Mouse (Mus musculus) intestine, embryonic 14.5 days (tissue): Measurements from ENCODE around the gene Xpo6. TPM values are rescaled to one million over a fixed set of nuclear protein-coding genes. Genes with fewer than 3 reads are reported as not detected.

Source experiments
- ATAC-seq: fragments of 200-750 bp; cut with Nextera tagmentation; replicated peaks from 2 replicates; pipeline ENCODE4 v1.8.0; 2017; ENCODE audit warnings: low read depth, moderate number of reproducible peaks, moderate TSS enrichment, moderate library complexity; ENCODE audit not compliant: low FRiP score, low TSS enrichment
- DNase-seq: peaks from one replicate; pipeline ENCODE4 v3.0.0-alpha.2; 2018; ENCODE audit warnings: low spot score
- H3K27ac ChIP-seq: fragments of 300-500 bp; sonication (generic); 2 replicates; pipeline ENCODE4 v1.5.1; 2014; ENCODE audit warnings: low read depth, mild to moderate bottlenecking, control low read depth
- H3K27me3 ChIP-seq: fragments of 300-500 bp; sonication (generic); replicated peaks from 2 replicates; pipeline ENCODE4 v1.6.1; 2014; ENCODE audit warnings: low read length, control low read depth; ENCODE audit not compliant: control insufficient read depth, insufficient read depth
- H3K36me3 ChIP-seq: fragments of 300-500 bp; sonication (generic); 2 replicates; pipeline ENCODE4 v1.6.1; 2014; ENCODE audit warnings: low read length, control low read depth; ENCODE audit not compliant: control insufficient read depth, insufficient read depth
- H3K4me1 ChIP-seq: fragments of 300-500 bp; sonication (generic); replicated peaks from 2 replicates; pipeline ENCODE4 v1.6.1; 2014; ENCODE audit warnings: low read length, control low read depth, mixed read lengths; ENCODE audit not compliant: control insufficient read depth, insufficient read depth
- H3K4me2 ChIP-seq: fragments of 300-500 bp; sonication (generic); 2 replicates; pipeline ENCODE4 v1.6.1; 2014; ENCODE audit warnings: low read length
- H3K4me3 ChIP-seq: fragments of 300-500 bp; sonication (generic); 2 replicates; pipeline ENCODE4 v1.5.1; 2014; ENCODE audit warnings: low read depth, low read length, control low read depth, mixed read lengths
- H3K9ac ChIP-seq: fragments of 300-500 bp; sonication (generic); 2 replicates; pipeline ENCODE4 v1.6.1; 2014; ENCODE audit warnings: mild to moderate bottlenecking, low read length
- H3K9me3 ChIP-seq: fragments of 300-500 bp; sonication (generic); 2 replicates; pipeline ENCODE4 v1.6.1; 2016; ENCODE audit warnings: low read length, control low read depth; ENCODE audit not compliant: control insufficient read depth
- WGBS: fragments of 180-500 bp; shearing (Covaris S2); extraction: QIAGEN DNeasy Blood & Tissue Kit; methylation state at CpG from one replicate; pipeline ENCODE4 v1.1.7; 2014; 5-methylcytosine and 5-hydroxymethylcytosine counted together
- polyA plus RNA-seq: library from polyadenylated mRNA; unstranded; fragments of >200 nt; fragmentation: Nextera tagmentation; extraction: Ambion mirVana; gene quantifications from 2 replicates; pipeline ENCODE4 v1.2.1, GENCODE M21; 2014

The Xpo6 gene
- polyA plus RNA-seq, 1 experiment from 2014 or later: 67.7 TPM

DNA sequence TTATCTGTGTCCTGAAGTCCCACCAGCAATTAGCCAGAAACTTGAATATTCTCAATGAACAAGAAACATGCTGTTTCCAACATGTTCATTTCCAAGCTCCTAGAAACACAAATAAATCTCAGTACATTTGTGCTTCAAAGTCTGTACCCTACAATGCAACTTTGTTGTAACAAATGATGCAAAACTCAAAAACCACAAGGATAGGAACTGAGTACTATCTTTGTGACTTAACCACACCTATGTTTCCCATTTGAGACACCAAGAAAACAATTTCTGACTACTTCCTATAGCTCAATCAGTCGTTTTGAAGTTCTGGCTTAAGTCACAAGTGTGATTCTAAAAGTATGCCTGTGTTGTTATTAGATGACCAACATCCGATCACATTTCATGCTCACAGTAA is 64.9 kb downstream of the Xpo6 start:
- ATAC-seq: no peak
- Histone ChIP-seq H3K36me3 (peaks cover 63% of the 10 kb centered on the region), H3K27ac (no peak overlapping the region), H3K27me3 (no peaks in the 10 kb centered on the region), H3K4me2 (no peak overlapping the region), H3K9me3 (no peaks in the 10 kb centered on the region), H3K4me1 (no peaks in the 10 kb centered on the region), H3K9ac (no peak overlapping the region), H3K4me3 (no peak overlapping the region)
- no peak for DNase-seq
- WGBS: 83% methylated on average over 2 of the region's 2 CpGs

- no peaks in the 10 kb centered on the region for H3K9me3 ChIP-seq
- DNase-seq (no peak), ATAC-seq (no peak)
- no peak overlapping the region for H3K27ac ChIP-seq
- H3K4me3 ChIP-seq: no peak overlapping the region
- H3K4me1 ChIP-seq: no peaks in the 10 kb centered on the region
- no peak overlapping the region for H3K4me2 ChIP-seq
- 95% methylated on average over 4 of the region's 4 CpGs for WGBS
- H3K36me3 ChIP-seq: peaks cover 63% of the 10 kb centered on the region
- H3K9ac ChIP-seq: no peak overlapping the region
- H3K27me3 ChIP-seq: no peaks in the 10 kb centered on the region
Measured at GRCm38 (mm10) chr7:126134634-126135321, 65.5 kb downstream of the Xpo6 start.

DNA sequence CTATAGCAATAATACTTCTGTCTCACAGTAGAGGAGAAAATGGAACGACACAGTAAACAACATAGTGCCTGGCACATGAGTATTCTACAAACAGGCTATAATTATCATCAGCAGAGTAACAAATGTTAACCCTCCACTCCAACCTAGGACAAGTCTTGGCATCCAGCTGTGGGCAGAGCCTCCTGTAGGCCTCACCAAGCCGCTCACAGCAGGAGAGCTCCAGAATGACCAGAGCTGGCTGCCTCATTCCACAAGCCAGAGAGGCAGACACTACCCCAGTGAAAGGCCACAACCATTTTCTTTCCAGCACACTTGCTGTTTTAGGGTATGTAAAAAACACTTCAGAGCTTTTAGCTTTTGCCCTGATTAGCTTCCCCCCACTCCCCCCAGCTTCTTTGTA is 72.6 kb downstream of the Xpo6 start:
- ATAC-seq: no peak
- H3K36me3 ChIP-seq: peaks cover 71% of the 10 kb centered on the region
- no peak for DNase-seq
- H3K9me3 ChIP-seq: no peaks in the 10 kb centered on the region
- H3K27ac ChIP-seq: no peak overlapping the region
- H3K4me1 ChIP-seq: no peaks in the 10 kb centered on the region
- H3K9ac ChIP-seq: no peak overlapping the region
- no peak overlapping the region for H3K4me3 ChIP-seq
- WGBS: 93% methylated on average over 2 of the region's 2 CpGs
- no peaks in the 10 kb centered on the region for H3K27me3 ChIP-seq
- H3K4me2 ChIP-seq: no peak overlapping the region

DNA sequence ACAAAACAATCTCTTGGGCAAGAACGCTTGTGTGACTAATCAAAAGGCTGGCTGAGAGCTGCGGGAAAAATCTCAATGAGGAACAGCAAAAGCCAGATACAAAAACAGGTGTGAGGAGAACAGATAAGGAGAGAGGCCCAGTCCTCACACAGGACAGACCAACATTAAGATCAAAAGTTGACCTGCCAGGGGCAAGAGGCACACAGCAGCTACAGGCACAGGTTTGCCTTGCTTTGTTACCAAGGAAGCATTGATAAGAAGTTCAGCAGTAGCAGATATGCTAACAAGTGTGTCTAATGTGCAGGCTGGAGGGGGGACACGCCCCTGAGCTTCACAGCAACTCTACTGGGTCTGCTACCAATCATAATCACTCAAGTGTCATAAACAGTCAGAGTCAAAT is 73.8 kb downstream of the Xpo6 start:
- Histone ChIP-seq H3K4me1 (no peaks in the 10 kb centered on the region), H3K27me3 (no peaks in the 10 kb centered on the region), H3K4me2 (no peak overlapping the region), H3K9ac (no peak overlapping the region), H3K27ac (0 out of 2 replicates have a peak overlapping the region, but pooled peaks have one; percentile 52), H3K4me3 (no peak overlapping the region), H3K36me3 (peaks cover 82% of the 10 kb centered on the region), H3K9me3 (no peaks in the 10 kb centered on the region)
- peak; percentile 73 for ATAC-seq
- no peak for DNase-seq
- 67% methylated on average over 3 of the region's 3 CpGs for WGBS

DNA sequence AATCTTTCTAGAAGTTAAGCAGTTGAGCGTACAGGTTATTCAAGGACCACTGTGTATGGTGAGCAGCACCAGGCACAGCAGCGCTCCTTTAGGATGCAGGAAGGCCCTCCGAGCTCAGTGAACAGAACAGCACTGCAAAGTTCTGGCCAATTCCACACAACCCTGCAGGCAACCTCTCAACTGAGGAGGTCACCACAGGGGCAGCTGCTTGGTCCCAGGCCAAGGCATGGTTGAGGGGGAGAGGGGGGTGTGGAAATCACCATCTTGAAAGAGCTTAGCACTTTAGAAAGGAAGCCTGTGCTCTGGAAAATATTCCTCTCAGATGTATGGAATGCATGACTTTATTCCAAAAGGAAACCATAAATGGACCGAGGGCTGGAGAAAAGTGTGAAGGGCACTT is 78.8 kb downstream of the Xpo6 start:
- Histone ChIP-seq H3K4me3 (no peak overlapping the region), H3K9ac (no peak overlapping the region), H3K27ac (no peak overlapping the region), H3K9me3 (no peaks in the 10 kb centered on the region), H3K27me3 (no peaks in the 10 kb centered on the region), H3K4me2 (no peak overlapping the region), H3K36me3 (peaks cover 72% of the 10 kb centered on the region), H3K4me1 (no peaks in the 10 kb centered on the region)
- DNase-seq: no peak
- WGBS: 85% methylated on average over 4 of the region's 4 CpGs
- no peak for ATAC-seq

DNA sequence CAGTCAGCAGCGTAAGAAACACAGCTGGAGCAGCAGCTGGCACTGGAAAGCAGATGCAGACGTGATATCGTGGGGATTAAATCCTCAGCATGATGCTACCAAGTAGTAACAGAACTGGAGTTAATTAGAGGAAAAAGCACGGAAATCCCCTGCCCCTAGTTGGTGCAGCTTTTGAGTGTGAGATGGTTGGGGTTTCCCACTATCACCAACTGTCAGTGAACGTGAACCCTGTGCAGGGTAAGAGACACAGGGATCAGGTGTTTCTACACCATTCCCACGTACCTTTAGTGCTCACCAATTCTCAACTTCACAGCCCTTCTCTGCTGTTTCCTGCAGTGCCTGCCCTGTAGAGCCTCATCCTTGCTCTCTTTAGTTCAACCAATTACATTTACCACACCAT is 80.5 kb downstream of the Xpo6 start:
- H3K9ac ChIP-seq: no peak overlapping the region
- no peak overlapping the region for H3K27ac ChIP-seq
- peaks cover 81% of the 10 kb centered on the region for H3K36me3 ChIP-seq
- H3K4me2 ChIP-seq: no peak overlapping the region
- no peak for ATAC-seq
- H3K4me3 ChIP-seq: no peak overlapping the region
- H3K4me1 ChIP-seq: no peaks in the 10 kb centered on the region
- no peak for DNase-seq
- no peaks in the 10 kb centered on the region for H3K27me3 ChIP-seq
- H3K9me3 ChIP-seq: no peaks in the 10 kb centered on the region
- WGBS: 86% methylated on average over 6 of the region's 6 CpGs

DNA sequence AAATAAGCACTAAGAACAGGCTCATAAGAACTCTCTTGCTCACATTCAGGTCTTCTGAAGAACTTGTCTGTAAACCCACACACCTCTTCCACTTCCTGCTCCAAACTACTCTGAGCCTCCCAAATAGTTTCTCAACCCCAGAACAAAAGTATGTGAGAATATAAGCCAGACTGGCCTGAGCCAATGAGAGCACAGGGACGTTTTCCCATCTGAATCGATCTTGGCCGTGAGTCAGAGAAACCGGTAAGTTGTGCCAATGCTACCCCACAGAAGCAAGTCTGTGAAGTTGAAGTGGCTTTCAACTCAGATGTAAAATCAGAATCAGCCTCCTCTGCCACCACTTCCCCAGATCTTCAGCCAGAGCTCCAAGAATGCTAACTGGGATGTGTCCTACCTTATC is 87.0 kb downstream of the Xpo6 start:
- Histone ChIP-seq H3K4me2 (no peak overlapping the region), H3K27me3 (no peaks in the 10 kb centered on the region), H3K27ac (no peak overlapping the region), H3K4me1 (no peaks in the 10 kb centered on the region), H3K9ac (no peak overlapping the region), H3K9me3 (no peaks in the 10 kb centered on the region), H3K36me3 (peaks cover 78% of the 10 kb centered on the region), H3K4me3 (no peak overlapping the region)
- no peak for ATAC-seq
- WGBS: 87% methylated on average over 4 of the region's 4 CpGs
- DNase-seq: no peak

DNA sequence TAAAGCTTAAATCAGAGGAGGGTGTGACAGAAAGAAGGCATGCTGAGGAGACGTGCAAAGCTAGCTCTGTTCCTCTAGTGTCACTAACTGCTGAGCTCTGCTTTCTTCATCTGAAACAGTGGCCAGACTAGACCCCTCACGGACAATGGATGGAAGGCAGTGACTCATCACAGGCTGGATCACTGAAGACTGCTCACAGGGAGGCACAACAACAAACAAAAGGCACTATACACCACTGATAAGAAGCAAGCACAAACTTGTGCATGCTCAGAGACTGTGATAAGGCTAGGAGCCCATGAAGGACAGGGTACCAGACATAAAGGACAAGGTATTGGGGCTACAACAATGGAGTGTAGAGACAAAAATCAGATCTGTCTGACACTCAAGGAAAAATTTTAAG is 89.1 kb downstream of the Xpo6 start:
- WGBS: 79% methylated on average over 2 of the region's 2 CpGs
- ATAC-seq (no peak), DNase-seq (no peak)
- Histone ChIP-seq H3K27ac (no peak overlapping the region), H3K9ac (no peak overlapping the region), H3K4me2 (no peak overlapping the region), H3K36me3 (peaks cover 92% of the 10 kb centered on the region), H3K4me3 (no peak overlapping the region), H3K27me3 (no peaks in the 10 kb centered on the region), H3K4me1 (no peaks in the 10 kb centered on the region), H3K9me3 (no peaks in the 10 kb centered on the region)

- H3K9me3 ChIP-seq: no peaks in the 10 kb centered on the region
- no peak overlapping the region for H3K27ac ChIP-seq
- no peak overlapping the region for H3K4me3 ChIP-seq
- no peak for DNase-seq
- peaks cover 92% of the 10 kb centered on the region for H3K36me3 ChIP-seq
- no peak overlapping the region for H3K9ac ChIP-seq
- H3K27me3 ChIP-seq: no peaks in the 10 kb centered on the region
- H3K4me1 ChIP-seq: no peaks in the 10 kb centered on the region
- no peak for ATAC-seq
- WGBS: 74% methylated on average over 3 of the region's 3 CpGs
- H3K4me2 ChIP-seq: no peak overlapping the region
Measured at GRCm38 (mm10) chr7:126109898-126110297, 90.4 kb downstream of the Xpo6 start.
